Mouse (Mus musculus) heart, embryonic 10.5 days (tissue): ENCODE measurements at regions not wholly inside any gene's neighbourhood (a gene's known extent, or its start where the extent isn't known, plus 50 kb on each side); places are given as distances from the start of the nearest gene placed in this dataset.

Experiments
- DNase-seq: peaks from one replicate; pipeline ENCODE4 v3.0.0-alpha.2; 2017; ENCODE audit warnings: low spot score
- H3K27ac ChIP-seq: fragments of 300-500 bp; sonication (generic); 2 replicates; pipeline ENCODE4 v1.5.1; 2016; ENCODE audit warnings: mild to moderate bottlenecking
- H3K27me3 ChIP-seq: fragments of 300-500 bp; sonication (generic); 2 replicates; pipeline ENCODE4 v1.6.1; 2016; ENCODE audit warnings: mild to moderate bottlenecking; ENCODE audit not compliant: poor library complexity, insufficient read depth, severe bottlenecking
- H3K36me3 ChIP-seq: fragments of 300-500 bp; sonication (generic); 2 replicates; pipeline ENCODE4 v1.6.1; 2016; ENCODE audit warnings: mild to moderate bottlenecking, moderate library complexity
- H3K4me1 ChIP-seq: fragments of 300-500 bp; sonication (generic); 2 replicates; pipeline ENCODE4 v1.6.1; 2016; ENCODE audit warnings: mild to moderate bottlenecking
- H3K4me3 ChIP-seq: fragments of 300-500 bp; sonication (generic); 2 replicates; pipeline ENCODE4 v1.5.1; 2016; ENCODE audit warnings: mild to moderate bottlenecking, moderate library complexity
- H3K9me3 ChIP-seq: fragments of 300-500 bp; sonication (generic); 2 replicates; pipeline ENCODE4 v1.6.1; 2016; ENCODE audit warnings: mild to moderate bottlenecking, moderate library complexity
- WGBS: fragments of 180-500 bp; shearing (Covaris S2); methylation state at CpG from one replicate; pipeline ENCODE4 v1.1.7; 2016; 5-methylcytosine and 5-hydroxymethylcytosine counted together

GRCm38 (mm10) chr1:190639846-190640245, 271.7 kb downstream of the Rps6kc1 start:
- Histone ChIP-seq H3K4me1 (no peaks in the 10 kb centered on the region), H3K9me3 (no peaks in the 10 kb centered on the region), H3K27ac (no peak overlapping the region), H3K27me3 (no peaks in the 10 kb centered on the region), H3K36me3 (no peaks in the 10 kb centered on the region), H3K4me3 (no peak overlapping the region)
- no peak for DNase-seq
- 72% methylated on average over 11 of the region's 11 CpGs for WGBS

- Histone ChIP-seq H3K36me3 (no peaks in the 10 kb centered on the region), H3K27ac (no peak overlapping the region), H3K9me3 (no peaks in the 10 kb centered on the region), H3K4me1 (no peaks in the 10 kb centered on the region), H3K27me3 (no peaks in the 10 kb centered on the region), H3K4me3 (no peak overlapping the region)
- 82% methylated on average over 2 of the region's 2 CpGs for WGBS
- no peak for DNase-seq
These were observed 276.6 kb downstream of the Rps6kc1 start for GRCm38 (mm10) chr1:190634935-190635334.

- Histone ChIP-seq H3K27me3 (no peaks in the 10 kb centered on the region), H3K27ac (no peak overlapping the region), H3K9me3 (no peaks in the 10 kb centered on the region), H3K4me1 (no peaks in the 10 kb centered on the region), H3K4me3 (no peak overlapping the region), H3K36me3 (no peaks in the 10 kb centered on the region)
- no peak for DNase-seq
- 71% methylated on average over 2 of the region's 2 CpGs for WGBS
These were observed 279.9 kb downstream of the Rps6kc1 start for GRCm38 (mm10) chr1:190631641-190632040.

GRCm38 (mm10) chr1:190630193-190630592, 281.4 kb downstream of the Rps6kc1 start:
- no peaks in the 10 kb centered on the region for H3K4me1 ChIP-seq
- no peaks in the 10 kb centered on the region for H3K27me3 ChIP-seq
- H3K4me3 ChIP-seq = no peak overlapping the region
- no peak overlapping the region for H3K27ac ChIP-seq
- no peaks in the 10 kb centered on the region for H3K36me3 ChIP-seq
- WGBS = 91% methylated on average over 5 of the region's 5 CpGs
- no peak for DNase-seq
- H3K9me3 ChIP-seq = no peaks in the 10 kb centered on the region

- Histone ChIP-seq H3K9me3 (no peaks in the 10 kb centered on the region), H3K4me3 (no peak overlapping the region), H3K36me3 (no peaks in the 10 kb centered on the region), H3K27ac (no peak overlapping the region), H3K4me1 (no peaks in the 10 kb centered on the region), H3K27me3 (no peaks in the 10 kb centered on the region)
- WGBS = 89% methylated on average over 8 of the region's 8 CpGs
- no peak for DNase-seq
These were observed 287.7 kb downstream of the Rps6kc1 start for GRCm38 (mm10) chr1:190623916-190624315.

GRCm38 (mm10) chr1:190600425-190600824, 311.1 kb downstream of the Rps6kc1 start:
- H3K36me3 ChIP-seq = no peaks in the 10 kb centered on the region
- H3K4me3 ChIP-seq = no peak overlapping the region
- no peaks in the 10 kb centered on the region for H3K27me3 ChIP-seq
- H3K4me1 ChIP-seq = peaks cover 6% of the 10 kb centered on the region
- no peak overlapping the region for H3K27ac ChIP-seq
- H3K9me3 ChIP-seq = no peaks in the 10 kb centered on the region
- 87% methylated on average over 3 of the region's 3 CpGs for WGBS
- no peak for DNase-seq

GRCm38 (mm10) chr1:190599622-190600021, 311.9 kb downstream of the Rps6kc1 start:
- no peak for DNase-seq
- H3K9me3 ChIP-seq = no peaks in the 10 kb centered on the region
- 84% methylated on average over 11 of the region's 11 CpGs for WGBS

GRCm38 (mm10) chr1:190596209-190596608, 315.4 kb downstream of the Rps6kc1 start:
- Histone ChIP-seq H3K27ac (no peak overlapping the region), H3K27me3 (0 out of 2 replicates have a peak, but pooled peaks cover 4% of the 10 kb centered on the region), H3K9me3 (no peaks in the 10 kb centered on the region), H3K36me3 (no peaks in the 10 kb centered on the region), H3K4me1 (no peaks in the 10 kb centered on the region), H3K4me3 (no peak overlapping the region)
- 84% methylated on average over 2 of the region's 2 CpGs for WGBS
- DNase-seq = no peak

More at GRCm38 (mm10) chr1:190599622-190600021, 311.9 kb downstream of the Rps6kc1 start:
- Histone ChIP-seq H3K4me1 (peaks cover 6% of the 10 kb centered on the region), H3K4me3 (no peak overlapping the region), H3K36me3 (no peaks in the 10 kb centered on the region), H3K27me3 (no peaks in the 10 kb centered on the region), H3K27ac (no peak overlapping the region)

GRCm38 (mm10) chr1:190591621-190592020, 319.9 kb downstream of the Rps6kc1 start:
- Histone ChIP-seq H3K4me1 (no peaks in the 10 kb centered on the region), H3K27ac (no peak overlapping the region)

GRCm38 (mm10) chr1:190589586-190589985, 322.0 kb downstream of the Rps6kc1 start:
- H3K4me1 ChIP-seq = 0 out of 2 replicates have a peak, but pooled peaks cover 6% of the 10 kb centered on the region
- H3K27ac ChIP-seq = no peak overlapping the region
- no peak overlapping the region for H3K4me3 ChIP-seq
- H3K27me3 ChIP-seq = 0 out of 2 replicates have a peak, but pooled peaks cover 4% of the 10 kb centered on the region
- DNase-seq = peak; percentile 13
- WGBS = 57% methylated on average over 2 of the region's 2 CpGs
- H3K9me3 ChIP-seq = no peaks in the 10 kb centered on the region
- H3K36me3 ChIP-seq = no peaks in the 10 kb centered on the region

More at GRCm38 (mm10) chr1:190591621-190592020, 319.9 kb downstream of the Rps6kc1 start:
- H3K4me3 ChIP-seq = no peak overlapping the region
- peak; percentile 51 for DNase-seq
- no peaks in the 10 kb centered on the region for H3K36me3 ChIP-seq
- no peaks in the 10 kb centered on the region for H3K9me3 ChIP-seq
- H3K27me3 ChIP-seq = 0 out of 2 replicates have a peak, but pooled peaks cover 4% of the 10 kb centered on the region
- WGBS = 90% methylated on average over 7 of the region's 7 CpGs

GRCm38 (mm10) chr1:190583272-190583671, 328.3 kb downstream of the Rps6kc1 start:
- H3K36me3 ChIP-seq = no peaks in the 10 kb centered on the region
- 0 out of 2 replicates have a peak, but pooled peaks cover 9% of the 10 kb centered on the region for H3K4me1 ChIP-seq
- no peaks in the 10 kb centered on the region for H3K9me3 ChIP-seq
- H3K27me3 ChIP-seq = no peaks in the 10 kb centered on the region
- WGBS = 83% methylated on average over 6 of the region's 6 CpGs
- H3K4me3 ChIP-seq = no peak overlapping the region
- no peak for DNase-seq
- H3K27ac ChIP-seq = no peak overlapping the region

- DNase-seq = no peak
- Histone ChIP-seq H3K36me3 (no peaks in the 10 kb centered on the region), H3K4me1 (0 out of 2 replicates have a peak, but pooled peaks cover 6% of the 10 kb centered on the region), H3K27ac (no peak overlapping the region), H3K4me3 (no peak overlapping the region), H3K27me3 (no peaks in the 10 kb centered on the region), H3K9me3 (no peaks in the 10 kb centered on the region)
- WGBS = 85% methylated on average over 1 of the region's 1 CpGs
These were observed 330.9 kb downstream of the Rps6kc1 start for GRCm38 (mm10) chr1:190580653-190581052.

GRCm38 (mm10) chr1:190570981-190571380, 340.6 kb downstream of the Rps6kc1 start:
- Histone ChIP-seq H3K27ac (no peak overlapping the region), H3K36me3 (no peaks in the 10 kb centered on the region), H3K4me1 (no peaks in the 10 kb centered on the region), H3K4me3 (no peak overlapping the region), H3K9me3 (no peaks in the 10 kb centered on the region), H3K27me3 (no peaks in the 10 kb centered on the region)
- DNase-seq = no peak
- 58% methylated on average over 4 of the region's 4 CpGs for WGBS

- no peak for DNase-seq
- WGBS = 86% methylated on average over 10 of the region's 10 CpGs
- H3K27ac ChIP-seq = no peak overlapping the region
- no peaks in the 10 kb centered on the region for H3K4me1 ChIP-seq
- H3K36me3 ChIP-seq = no peaks in the 10 kb centered on the region
- no peaks in the 10 kb centered on the region for H3K9me3 ChIP-seq
- no peak overlapping the region for H3K4me3 ChIP-seq
- no peaks in the 10 kb centered on the region for H3K27me3 ChIP-seq
These were observed 341.0 kb downstream of the Rps6kc1 start for GRCm38 (mm10) chr1:190570563-190570962.
